Mouse (Mus musculus) stomach, postnatal 0 days (tissue): ENCODE results near the gene Gm44596. TPM values are rescaled to one million over a fixed set of nuclear protein-coding genes. Genes with fewer than 3 reads are reported as not detected.

Experiments used
- ATAC-seq: fragments of 200-750 bp; cut with Nextera tagmentation; 2 replicates; pipeline ENCODE4 v1.8.0; 2017; ENCODE audit not compliant: low FRiP score, low TSS enrichment
- DNase-seq: peaks from one replicate; pipeline ENCODE4 v3.0.0-alpha.2; 2016; ENCODE audit warnings: low spot score
- H3K27ac ChIP-seq: fragments of 300-500 bp; sonication (generic); replicated peaks from 2 replicates; pipeline ENCODE4 v1.5.1; 2014; ENCODE audit warnings: mild to moderate bottlenecking, control low read depth
- H3K27me3 ChIP-seq: fragments of 300-500 bp; sonication (generic); 2 replicates; pipeline ENCODE4 v1.6.1; 2014; ENCODE audit warnings: low read length; ENCODE audit not compliant: control insufficient read depth, insufficient read depth
- H3K36me3 ChIP-seq: fragments of 300-500 bp; sonication (generic); 2 replicates; pipeline ENCODE4 v1.6.1; 2014; ENCODE audit warnings: low read length, mixed read lengths; ENCODE audit not compliant: control insufficient read depth, insufficient read depth
- H3K4me1 ChIP-seq: fragments of 300-500 bp; sonication (generic); replicated peaks from 2 replicates; pipeline ENCODE4 v1.6.1; 2014; ENCODE audit warnings: antibody characterized with exemption; ENCODE audit not compliant: control insufficient read depth, insufficient read depth
- H3K4me2 ChIP-seq: fragments of 300-500 bp; sonication (generic); replicated peaks from 2 replicates; pipeline ENCODE4 v1.6.1; 2014; ENCODE audit warnings: low read depth, mild to moderate bottlenecking, control low read depth, moderate library complexity
- H3K4me3 ChIP-seq: fragments of 300-500 bp; sonication (generic); 2 replicates; pipeline ENCODE4 v1.5.1; 2014; ENCODE audit warnings: low read depth, low read length, control low read depth
- H3K9ac ChIP-seq: fragments of 300-500 bp; sonication (generic); 2 replicates; pipeline ENCODE4 v1.6.1; 2014; ENCODE audit warnings: mild to moderate bottlenecking, low read length, control low read depth, mixed read lengths
- H3K9me3 ChIP-seq: fragments of 300-500 bp; sonication (generic); 2 replicates; pipeline ENCODE4 v1.6.1; 2016; ENCODE audit warnings: low read length; ENCODE audit not compliant: control insufficient read depth
- CTCF ChIP-seq: IDR thresholded peaks from 2 replicates; pipeline ENCODE4 v1.5.1; 2016; ENCODE audit warnings: antibody characterized with exemption, low read depth, mild to moderate bottlenecking, moderate library complexity
- EP300 ChIP-seq: optimal IDR thresholded peaks from 2 replicates; pipeline ENCODE3; 2016; ENCODE audit warnings: antibody characterized with exemption
- WGBS: fragments of 180-500 bp; shearing (Covaris S2); extraction: QIAGEN DNeasy Blood & Tissue Kit; methylation state at CpG from one replicate; pipeline ENCODE4 v1.1.7; 2014; 5-methylcytosine and 5-hydroxymethylcytosine counted together
- polyA plus RNA-seq: library from polyadenylated mRNA; unstranded; fragments of >200 nt; fragmentation: Nextera tagmentation; extraction: Ambion mirVana; gene quantifications from 2 replicates; pipeline ENCODE4 v1.2.1, GENCODE M21; 2015

The Gm44596 gene
- polyA plus RNA-seq, 1 experiment from 2014 or later, result not detected

- no peak for ATAC-seq
- no peak overlapping the region for H3K4me2 ChIP-seq
- no peak for DNase-seq
- H3K36me3 ChIP-seq, result no peaks in the 10 kb centered on the region
- WGBS, result 85% methylated on average over 1 of the region's 1 CpGs
- H3K9me3 ChIP-seq, result no peaks in the 10 kb centered on the region
- H3K4me3 ChIP-seq, result no peak overlapping the region
- no peak overlapping the region for H3K9ac ChIP-seq
- H3K4me1 ChIP-seq, result no peaks in the 10 kb centered on the region
- no peak for TF ChIP-seq CTCF
- TF ChIP-seq EP300, result no peak
- no peaks in the 10 kb centered on the region for H3K27me3 ChIP-seq
- no peak overlapping the region for H3K27ac ChIP-seq
Observed at GRCm38 (mm10) chr6:128418076-128418475, 42.8 kb downstream of the Gm44596 start.

GRCm38 (mm10) chr6:128421036-128421435 is 45.7 kb downstream of the Gm44596 start:
- ATAC-seq (no peak), DNase-seq (no peak)
- 79% methylated on average over 2 of the region's 2 CpGs for WGBS
- H3K27me3 ChIP-seq, result no peaks in the 10 kb centered on the region
- no peaks in the 10 kb centered on the region for H3K9me3 ChIP-seq
- TF ChIP-seq CTCF (no peak), EP300 (no peak)
- no peak overlapping the region for H3K27ac ChIP-seq
- no peak overlapping the region for H3K4me2 ChIP-seq
- no peak overlapping the region for H3K4me3 ChIP-seq
- H3K4me1 ChIP-seq, result no peaks in the 10 kb centered on the region
- H3K36me3 ChIP-seq, result no peaks in the 10 kb centered on the region
- H3K9ac ChIP-seq, result no peak overlapping the region

- Histone ChIP-seq H3K4me1 (no peaks in the 10 kb centered on the region), H3K4me3 (no peak overlapping the region), H3K27ac (no peak overlapping the region), H3K9ac (no peak overlapping the region), H3K27me3 (no peaks in the 10 kb centered on the region), H3K36me3 (no peaks in the 10 kb centered on the region), H3K4me2 (no peak overlapping the region), H3K9me3 (no peaks in the 10 kb centered on the region)
- ATAC-seq (no peak), DNase-seq (no peak)
- no peak for TF ChIP-seq CTCF
- TF ChIP-seq EP300, result no peak
- 82% methylated on average over 3 of the region's 3 CpGs for WGBS
Observed at GRCm38 (mm10) chr6:128421480-128421879, 46.2 kb downstream of the Gm44596 start.

DNA sequence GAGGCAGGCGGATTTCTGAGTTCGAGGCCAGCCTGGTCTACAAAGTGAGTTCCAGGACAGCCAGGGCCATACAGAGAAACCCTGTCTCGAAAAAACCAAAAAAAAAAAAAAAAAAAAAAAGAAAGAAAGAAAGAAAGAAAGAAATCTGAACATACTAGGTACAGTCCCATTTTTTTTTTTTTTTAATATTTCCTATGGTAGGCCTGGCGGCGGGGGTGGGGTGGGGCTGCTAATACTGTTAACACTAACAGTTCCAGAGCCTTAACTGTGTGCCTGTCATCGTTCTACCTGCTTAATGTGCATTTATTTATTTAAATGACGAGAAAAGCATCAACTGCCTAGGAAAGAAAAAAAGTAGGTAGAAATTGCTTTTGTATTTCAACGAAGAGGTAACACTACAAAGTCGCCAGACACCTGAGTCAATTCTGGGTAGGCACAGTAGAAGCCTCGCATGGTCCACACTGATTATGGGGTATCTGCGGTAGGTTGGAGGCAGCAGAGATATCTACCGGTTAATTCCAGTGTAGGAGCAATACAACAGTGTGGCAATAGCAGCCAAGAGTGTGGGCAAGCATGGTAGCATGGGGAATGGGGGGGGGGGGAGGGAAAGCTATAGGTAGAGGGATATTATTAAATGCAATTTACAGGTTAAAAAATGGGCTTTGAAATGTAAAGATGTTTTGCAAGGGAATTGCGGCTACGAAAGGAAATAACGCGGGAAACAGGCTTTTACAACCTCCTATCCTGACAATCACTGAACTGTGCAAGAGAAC is 48.4 kb downstream of the Gm44596 start:
- 33% methylated on average over 15 of the region's 16 CpGs for WGBS
- H3K9ac ChIP-seq, result peak overlapping the region; percentile 59
- no peaks in the 10 kb centered on the region for H3K27me3 ChIP-seq
- DNase-seq (no peak), ATAC-seq (no peak)
- H3K4me3 ChIP-seq, result peak overlapping the region; percentile 65
- H3K27ac ChIP-seq, result peak overlapping the region; percentile 92
- H3K9me3 ChIP-seq, result no peaks in the 10 kb centered on the region
- H3K4me1 ChIP-seq, result no peaks in the 10 kb centered on the region
- no peaks in the 10 kb centered on the region for H3K36me3 ChIP-seq
- TF ChIP-seq EP300 (no peak), CTCF (no peak)
- peak overlapping the region; percentile 72 for H3K4me2 ChIP-seq

GRCm38 (mm10) chr6:128424269-128425019 is 49.1 kb downstream of the Gm44596 start, which contains the start of gene Itfg2:
TSS of gene Itfg2 (minus strand) at chr6:128424931.
- peak; percentile 97 for ATAC-seq
- peak within 1 kb of the TSS; percentile 92 for H3K27ac ChIP-seq
- peak within 1 kb of the TSS; percentile 59 for H3K9ac ChIP-seq
- peak within 1 kb of the TSS; percentile 65 for H3K4me3 ChIP-seq
- 0 out of 2 replicates have a peak, but pooled peaks cover 2% of the 10 kb centered on the region for H3K36me3 ChIP-seq
- WGBS, result under 1% methylated on average over 42 of the region's 42 CpGs
- H3K9me3 ChIP-seq, result no peaks in the 10 kb centered on the region
- DNase-seq, result peak; percentile 95
- no peaks in the 10 kb centered on the region for H3K4me1 ChIP-seq
- H3K4me2 ChIP-seq, result peak within 1 kb of the TSS; percentile 72
- peak; percentile 22 for TF ChIP-seq EP300
- TF ChIP-seq CTCF, result peak; percentile 10; the same call in 1 of the 2 replicates
- no peaks in the 10 kb centered on the region for H3K27me3 ChIP-seq

DNA sequence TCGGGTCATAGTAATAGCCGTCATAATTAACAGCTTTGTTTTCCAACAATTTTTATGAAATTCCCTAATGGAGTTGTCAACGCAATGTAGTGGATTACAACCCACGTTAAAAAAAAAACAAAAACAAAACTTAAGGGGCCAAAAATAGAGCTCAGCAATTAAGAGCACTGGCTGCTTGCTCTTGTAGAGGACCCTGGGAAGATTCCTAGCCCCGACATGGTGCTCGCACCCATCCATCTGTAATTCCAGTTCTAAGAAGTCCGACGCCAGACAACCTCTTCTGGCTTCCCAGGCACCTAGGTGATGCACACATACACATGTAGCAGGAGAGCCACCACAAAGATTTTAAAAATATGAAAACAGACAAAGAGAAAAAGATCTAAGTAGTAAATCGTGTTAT is 49.7 kb downstream of the Gm44596 start:
- DNase-seq, result no peak
- H3K9me3 ChIP-seq, result no peaks in the 10 kb centered on the region
- TF ChIP-seq EP300 (no peak), CTCF (no peak)
- H3K27me3 ChIP-seq, result no peaks in the 10 kb centered on the region
- peaks cover 5% of the 10 kb centered on the region; the same call in 1 of the 2 replicates for H3K36me3 ChIP-seq
- no peak for ATAC-seq
- H3K4me2 ChIP-seq, result peak overlapping the region; percentile 72
- peak overlapping the region; percentile 65 for H3K4me3 ChIP-seq
- peak overlapping the region; percentile 92 for H3K27ac ChIP-seq
- peak overlapping the region; percentile 59 for H3K9ac ChIP-seq
- 19% methylated on average over 9 of the region's 9 CpGs for WGBS
- no peaks in the 10 kb centered on the region for H3K4me1 ChIP-seq
